Mouse (Mus musculus): ENCODE data around the gene Ndufb6. TPM values are rescaled to one million over a fixed set of nuclear protein-coding genes. Genes with fewer than 3 reads are reported as not detected.
"Not testable (repeated sequence)": the region's sequence is repeated elsewhere in the genome, so short reads cannot be mapped to it uniquely, and the experiment has no call there.

Gene Ndufb6
- polyA plus RNA-seq, 1 experiment from 2014 or later = 191 TPM

- H3K27me3 ChIP-seq = no peaks in the 10 kb centered on the region
- no peak for ATAC-seq
- ChIA-PET POLR2A (no interaction called here), CTCF (interaction anchor here (2.3 kb wide), 1 partner anchor 10 kb away, joined by 11 read pairs; no protein-coding TSS in a partner anchor)
- TF ChIP-seq CTCF (IDR thresholded peaks at IDR 0.05) = no peak
- in situ Hi-C loops (cut with MboI; ENCODE audit: low pct_unique_long_range_greater_than_20kb) = no loop called here
- DNase-seq (ENCODE audit: low read depth, low spot score) = no peak
Measured at GRCm38 (mm10) chr4:40299169-40299568, 19.9 kb upstream of the Ndufb6 start.

- ATAC-seq; POLR2A ChIA-PET; DNase-seq (ENCODE audit: low read depth, low spot score); H3K27me3 ChIP-seq: not testable (repeated sequence)
- in situ Hi-C loops (cut with MboI; ENCODE audit: low pct_unique_long_range_greater_than_20kb) = loop anchor here (5.0 kb wide), 1 partner anchor 386 kb away; no protein-coding TSS in a partner anchor
- CTCF ChIA-PET = interaction anchor here (1.3 kb wide), 1 partner anchor 9 kb away, joined by 4 read pairs; no protein-coding TSS in a partner anchor
Measured at GRCm38 (mm10) chr4:40291511-40291910, 12.3 kb upstream of the Ndufb6 start.

- CTCF ChIA-PET = interaction anchor here (1.3 to 3.8 kb wide), 3 partner anchors 10 to 106 kb away, joined by 3 to 16 read pairs (median 11); no protein-coding TSS in a partner anchor
- in situ Hi-C loops (cut with MboI; ENCODE audit: low pct_unique_long_range_greater_than_20kb) = loop anchor here (5.0 kb wide), 1 partner anchor 107 kb away; no protein-coding TSS in a partner anchor
- H3K27me3 ChIP-seq = no peaks in the 10 kb centered on the region
- no peak for TF ChIP-seq CTCF (IDR thresholded peaks at IDR 0.05)
- POLR2A ChIA-PET = no interaction called here
- DNase-seq (ENCODE audit: low read depth, low spot score) (no peak), ATAC-seq (no peak)
Measured at GRCm38 (mm10) chr4:40289046-40289445, 9.8 kb upstream of the Ndufb6 start.

- no peak for TF ChIP-seq CTCF (IDR thresholded peaks at IDR 0.05)
- no peaks in the 10 kb centered on the region for H3K27me3 ChIP-seq
- ChIA-PET POLR2A (interaction anchor here (0.6 kb wide), 1 partner anchor 144 kb away, joined by 3 read pairs; no protein-coding TSS in a partner anchor), CTCF (interaction anchor here (1.1 to 3.8 kb wide), 5 partner anchors 14 to 152 kb away, joined by 3 to 18 read pairs (median 14); no protein-coding TSS in a partner anchor)
- ATAC-seq (no peak), DNase-seq (ENCODE audit: low read depth, low spot score) (no peak)
- in situ Hi-C loops (cut with MboI; ENCODE audit: low pct_unique_long_range_greater_than_20kb) = loop anchor here (5.0 kb wide), 1 partner anchor 105 kb away; no protein-coding TSS in a partner anchor
Measured at GRCm38 (mm10) chr4:40287415-40287814, 8.2 kb upstream of the Ndufb6 start.

GRCm38 (mm10) chr4:40285582-40285981, 6.4 kb upstream of the Ndufb6 start:
- ChIA-PET POLR2A (no interaction called here), CTCF (interaction anchor here (1.3 to 3.0 kb wide), 5 partner anchors 15 to 150 kb away, joined by 4 to 18 read pairs (median 9); no protein-coding TSS in a partner anchor)
- peak; percentile 75 for TF ChIP-seq CTCF (IDR thresholded peaks at IDR 0.05)
- no peaks in the 10 kb centered on the region for H3K27me3 ChIP-seq
- DNase-seq (ENCODE audit: low read depth, low spot score) = no peak
- in situ Hi-C loops (cut with MboI; ENCODE audit: low pct_unique_long_range_greater_than_20kb) = loop anchor here (5.0 kb wide), 1 partner anchor 103 kb away; no protein-coding TSS in a partner anchor
- ATAC-seq = no peak

- ChIA-PET CTCF (no interaction called here), POLR2A (interaction anchor here (1.1 kb wide), 1 partner anchor 9 kb away, joined by 5 read pairs; the partner anchor contains the start of genes Smim27 and Topors)
- no peak for TF ChIP-seq CTCF (IDR thresholded peaks at IDR 0.05)
- no peak for DNase-seq (ENCODE audit: low read depth, low spot score)
- peak; percentile 23 for ATAC-seq
- no peaks in the 10 kb centered on the region for H3K27me3 ChIP-seq
- in situ Hi-C loops (cut with MboI; ENCODE audit: low pct_unique_long_range_greater_than_20kb) = no loop called here
Measured at GRCm38 (mm10) chr4:40278880-40279275, 343 bp downstream of the Ndufb6 start.

GRCm38 (mm10) chr4:40269430-40270032, 9.7 kb downstream of the Ndufb6 start, which contains the start of the genes Smim27 and Topors:
Gene Smim27, plus strand, starts transcription at chr4:40269579.
Gene Topors, minus strand, starts transcription at chr4:40269850.
- in situ Hi-C loops (cut with MboI; ENCODE audit: low pct_unique_long_range_greater_than_20kb) = no loop called here
- ChIA-PET CTCF (no interaction called here), POLR2A (interaction anchor here (0.8 to 1.8 kb wide), 3 partner anchors 9 to 126 kb away, joined by 4 to 5 read pairs (median 4); partner anchors contain the start of genes Aco1 and Ddx58)
- DNase-seq (ENCODE audit: low read depth, low spot score) = peak; percentile 69
- peak; percentile 84 for ATAC-seq
- no peaks in the 10 kb centered on the region for H3K27me3 ChIP-seq
- no peak for TF ChIP-seq CTCF (IDR thresholded peaks at IDR 0.05)

GRCm38 (mm10) chr4:40268835-40269234, 10.4 kb downstream of the Ndufb6 start:
- TF ChIP-seq CTCF (IDR thresholded peaks at IDR 0.05) = no peak
- no peaks in the 10 kb centered on the region for H3K27me3 ChIP-seq
- POLR2A ChIA-PET = interaction anchor here (1.0 kb wide), 1 partner anchor 26 kb away, joined by 4 read pairs; no protein-coding TSS in a partner anchor
- in situ Hi-C loops (cut with MboI; ENCODE audit: low pct_unique_long_range_greater_than_20kb) = no loop called here
- DNase-seq (ENCODE audit: low read depth, low spot score) (no peak), ATAC-seq (no peak)
- CTCF ChIA-PET = no interaction called here

GRCm38 (mm10) chr4:40268204-40268813, 10.9 kb downstream of the Ndufb6 start:
- TF ChIP-seq CTCF (IDR thresholded peaks at IDR 0.05) = no peak

GRCm38 (mm10) chr4:40267681-40268080, 11.5 kb downstream of the Ndufb6 start:
- no peak for TF ChIP-seq CTCF (IDR thresholded peaks at IDR 0.05)
- ChIA-PET POLR2A (interaction anchor here (1.5 kb wide), 1 partner anchor 28 kb away, joined by 5 read pairs; the partner anchor contains the start of gene Ddx58), CTCF (no interaction called here)
- no peak for DNase-seq (ENCODE audit: low read depth, low spot score)
- in situ Hi-C loops (cut with MboI; ENCODE audit: low pct_unique_long_range_greater_than_20kb) = no loop called here
- no peak for ATAC-seq
- no peaks in the 10 kb centered on the region for H3K27me3 ChIP-seq

More at GRCm38 (mm10) chr4:40268204-40268813, 10.9 kb downstream of the Ndufb6 start:
- ATAC-seq = peak; percentile 70
- ChIA-PET POLR2A (interaction anchor here (1.0 to 1.5 kb wide), 2 partner anchors 26 to 29 kb away, joined by 4 to 5 read pairs; partner anchors contain the start of gene Ddx58), CTCF (no interaction called here)
- peak; percentile 53 for DNase-seq (ENCODE audit: low read depth, low spot score)
- in situ Hi-C loops (cut with MboI; ENCODE audit: low pct_unique_long_range_greater_than_20kb) = no loop called here
- H3K27me3 ChIP-seq = no peaks in the 10 kb centered on the region
